Mouse (Mus musculus): ENCODE measurements at regions not wholly inside any gene's neighbourhood (a gene's known extent, or its start where the extent isn't known, plus 50 kb on each side); places are given as distances from the start of the nearest gene placed in this dataset.

GRCm38 (mm10) chr2:178983801-178984200 lies 458.4 kb upstream of the Cdh4 start:
- Histone ChIP-seq H3K4me1 (ENCODE audit: control insufficient read depth, insufficient read depth, low read length) (peaks cover 2% of the 10 kb centered on the region; the same call in 1 of the 2 replicates), H3K27ac (ENCODE audit: insufficient read depth, low read depth, low read length) (no peak overlapping the region), H3K4me3 (ENCODE audit: insufficient read depth, low read depth, low read length) (no peak overlapping the region)
- WGBS: 94% methylated on average over 8 of the region's 8 CpGs
- TF ChIP-seq CTCF (IDR thresholded peaks at IDR 0.05; ENCODE audit: insufficient read depth, low read depth, low read length) (no peak), POLR2A (IDR thresholded peaks at IDR 0.05; ENCODE audit: insufficient read depth, low read depth, low read length) (no peak)

- Histone ChIP-seq H3K4me1 (ENCODE audit: control insufficient read depth, insufficient read depth, low read length) (peaks cover 12% of the 10 kb centered on the region), H3K4me3 (ENCODE audit: insufficient read depth, low read depth, low read length) (no peak overlapping the region), H3K27ac (ENCODE audit: insufficient read depth, low read depth, low read length) (no peak overlapping the region)
- TF ChIP-seq CTCF (IDR thresholded peaks at IDR 0.05; ENCODE audit: insufficient read depth, low read depth, low read length) (no peak), POLR2A (IDR thresholded peaks at IDR 0.05; ENCODE audit: insufficient read depth, low read depth, low read length) (no peak)
- 66% methylated on average over 10 of the region's 10 CpGs for WGBS
Measured at GRCm38 (mm10) chr2:178987935-178988334, 454.3 kb upstream of the Cdh4 start.

- H3K27ac ChIP-seq (ENCODE audit: insufficient read depth, low read depth, low read length): no peak overlapping the region
- 92% methylated on average over 7 of the region's 7 CpGs for WGBS
- TF ChIP-seq CTCF (IDR thresholded peaks at IDR 0.05; ENCODE audit: insufficient read depth, low read depth, low read length): no peak
- TF ChIP-seq POLR2A (IDR thresholded peaks at IDR 0.05; ENCODE audit: insufficient read depth, low read depth, low read length): no peak
- H3K4me3 ChIP-seq (ENCODE audit: insufficient read depth, low read depth, low read length): no peak overlapping the region
- peaks cover 13% of the 10 kb centered on the region for H3K4me1 ChIP-seq (ENCODE audit: control insufficient read depth, insufficient read depth, low read length)
Measured at GRCm38 (mm10) chr2:178989291-178989690, 452.9 kb upstream of the Cdh4 start.

- Histone ChIP-seq H3K4me1 (ENCODE audit: control insufficient read depth, insufficient read depth, low read length) (peaks cover 13% of the 10 kb centered on the region), H3K4me3 (ENCODE audit: insufficient read depth, low read depth, low read length) (no peak overlapping the region), H3K27ac (ENCODE audit: insufficient read depth, low read depth, low read length) (no peak overlapping the region)
- no peak for TF ChIP-seq POLR2A (IDR thresholded peaks at IDR 0.05; ENCODE audit: insufficient read depth, low read depth, low read length)
- no peak for TF ChIP-seq CTCF (IDR thresholded peaks at IDR 0.05; ENCODE audit: insufficient read depth, low read depth, low read length)
- 82% methylated on average over 1 of the region's 1 CpGs for WGBS
Measured at GRCm38 (mm10) chr2:178989784-178990183, 452.4 kb upstream of the Cdh4 start.

- H3K4me3 ChIP-seq (ENCODE audit: insufficient read depth, low read depth, low read length): no peak overlapping the region
- peaks cover 11% of the 10 kb centered on the region for H3K4me1 ChIP-seq (ENCODE audit: control insufficient read depth, insufficient read depth, low read length)
- TF ChIP-seq POLR2A (IDR thresholded peaks at IDR 0.05; ENCODE audit: insufficient read depth, low read depth, low read length) (no peak), CTCF (IDR thresholded peaks at IDR 0.05; ENCODE audit: insufficient read depth, low read depth, low read length) (no peak)
- 93% methylated on average over 4 of the region's 4 CpGs for WGBS
- no peak overlapping the region for H3K27ac ChIP-seq (ENCODE audit: insufficient read depth, low read depth, low read length)
Measured at GRCm38 (mm10) chr2:178990959-178991358, 451.3 kb upstream of the Cdh4 start.

- 50% methylated on average over 8 of the region's 8 CpGs for WGBS
- peaks cover 11% of the 10 kb centered on the region for H3K4me1 ChIP-seq (ENCODE audit: control insufficient read depth, insufficient read depth, low read length)
- no peak overlapping the region for H3K27ac ChIP-seq (ENCODE audit: insufficient read depth, low read depth, low read length)
- TF ChIP-seq POLR2A (IDR thresholded peaks at IDR 0.05; ENCODE audit: insufficient read depth, low read depth, low read length) (no peak), CTCF (IDR thresholded peaks at IDR 0.05; ENCODE audit: insufficient read depth, low read depth, low read length) (no peak)
- H3K4me3 ChIP-seq (ENCODE audit: insufficient read depth, low read depth, low read length): no peak overlapping the region
Measured at GRCm38 (mm10) chr2:178992334-178993116, 449.7 kb upstream of the Cdh4 start.

- Histone ChIP-seq H3K4me3 (ENCODE audit: insufficient read depth, low read depth, low read length) (no peak overlapping the region), H3K4me1 (ENCODE audit: control insufficient read depth, insufficient read depth, low read length) (peaks cover 1% of the 10 kb centered on the region; the same call in 1 of the 2 replicates), H3K27ac (ENCODE audit: insufficient read depth, low read depth, low read length) (no peak overlapping the region)
- TF ChIP-seq CTCF (IDR thresholded peaks at IDR 0.05; ENCODE audit: insufficient read depth, low read depth, low read length) (no peak), POLR2A (IDR thresholded peaks at IDR 0.05; ENCODE audit: insufficient read depth, low read depth, low read length) (no peak)
- 69% methylated on average over 2 of the region's 2 CpGs for WGBS
Measured at GRCm38 (mm10) chr2:178997921-178998320, 444.3 kb upstream of the Cdh4 start.

- 89% methylated on average over 17 of the region's 17 CpGs for WGBS
Measured at GRCm38 (mm10) chr2:179000448-179001081, 441.7 kb upstream of the Cdh4 start.

GRCm38 (mm10) chr2:179007766-179008165 lies 434.5 kb upstream of the Cdh4 start:
- Histone ChIP-seq H3K4me3 (ENCODE audit: insufficient read depth, low read depth, low read length) (no peak overlapping the region), H3K27ac (ENCODE audit: insufficient read depth, low read depth, low read length) (no peak overlapping the region), H3K4me1 (ENCODE audit: control insufficient read depth, insufficient read depth, low read length) (no peaks in the 10 kb centered on the region)
- WGBS: 72% methylated on average over 6 of the region's 6 CpGs
- TF ChIP-seq POLR2A (IDR thresholded peaks at IDR 0.05; ENCODE audit: insufficient read depth, low read depth, low read length): no peak
- TF ChIP-seq CTCF (IDR thresholded peaks at IDR 0.05; ENCODE audit: insufficient read depth, low read depth, low read length): no peak

More at GRCm38 (mm10) chr2:179000448-179001081, 441.7 kb upstream of the Cdh4 start:
- H3K4me3 ChIP-seq (ENCODE audit: insufficient read depth, low read depth, low read length): no peak overlapping the region
- H3K4me1 ChIP-seq (ENCODE audit: control insufficient read depth, insufficient read depth, low read length): no peaks in the 10 kb centered on the region
- TF ChIP-seq CTCF (IDR thresholded peaks at IDR 0.05; ENCODE audit: insufficient read depth, low read depth, low read length) (no peak), POLR2A (IDR thresholded peaks at IDR 0.05; ENCODE audit: insufficient read depth, low read depth, low read length) (no peak)
- H3K27ac ChIP-seq (ENCODE audit: insufficient read depth, low read depth, low read length): no peak overlapping the region
